Mouse (Mus musculus): ENCODE data around the gene Ak5. TPM values are rescaled to one million over a fixed set of nuclear protein-coding genes. Genes with fewer than 3 reads are reported as not detected.

Ak5 gene
- polyA plus RNA-seq, 1 experiment: not detected

- H3K4me3 ChIP-seq (replicated peaks; ENCODE audit: control insufficient read depth, low read depth, low read length): no peak overlapping the region
- WGBS: 54% methylated on average over 8 of the region's 8 CpGs
- no peak overlapping the region for H3K27ac ChIP-seq (ENCODE audit: control insufficient read depth, insufficient read depth, low read depth, low read length, poor library complexity)
- TF ChIP-seq POLR2A (IDR thresholded peaks at IDR 0.05; ENCODE audit: borderline replicate concordance, control insufficient read depth, low read depth, low read length): no peak
- TF ChIP-seq CTCF (IDR thresholded peaks at IDR 0.05; ENCODE audit: control insufficient read depth, insufficient read depth, low read length): no peak
- no peaks in the 10 kb centered on the region for H3K4me1 ChIP-seq (ENCODE audit: control insufficient read depth, insufficient read depth, low read length)
These were observed 31.1 kb upstream of the Ak5 start for GRCm38 (mm10) chr3:152699261-152699660.

- Histone ChIP-seq H3K27ac (ENCODE audit: control insufficient read depth, insufficient read depth, low read depth, low read length, poor library complexity) (no peak overlapping the region), H3K4me3 (replicated peaks; ENCODE audit: control insufficient read depth, low read depth, low read length) (no peak overlapping the region), H3K4me1 (ENCODE audit: control insufficient read depth, insufficient read depth, low read length) (no peaks in the 10 kb centered on the region)
- 76% methylated on average over 5 of the region's 5 CpGs for WGBS
- TF ChIP-seq CTCF (IDR thresholded peaks at IDR 0.05; ENCODE audit: control insufficient read depth, insufficient read depth, low read length): no peak
- no peak for TF ChIP-seq POLR2A (IDR thresholded peaks at IDR 0.05; ENCODE audit: borderline replicate concordance, control insufficient read depth, low read depth, low read length)
These were observed 29.9 kb upstream of the Ak5 start for GRCm38 (mm10) chr3:152698017-152698416.

GRCm38 (mm10) chr3:152694950-152695349 is 26.8 kb upstream of the Ak5 start:
- TF ChIP-seq POLR2A (IDR thresholded peaks at IDR 0.05; ENCODE audit: borderline replicate concordance, control insufficient read depth, low read depth, low read length): no peak
- TF ChIP-seq CTCF (IDR thresholded peaks at IDR 0.05; ENCODE audit: control insufficient read depth, insufficient read depth, low read length): no peak
- WGBS: 84% methylated on average over 3 of the region's 3 CpGs
- Histone ChIP-seq H3K27ac (ENCODE audit: control insufficient read depth, insufficient read depth, low read depth, low read length, poor library complexity) (no peak overlapping the region), H3K4me1 (ENCODE audit: control insufficient read depth, insufficient read depth, low read length) (no peaks in the 10 kb centered on the region), H3K4me3 (replicated peaks; ENCODE audit: control insufficient read depth, low read depth, low read length) (no peak overlapping the region)

DNA sequence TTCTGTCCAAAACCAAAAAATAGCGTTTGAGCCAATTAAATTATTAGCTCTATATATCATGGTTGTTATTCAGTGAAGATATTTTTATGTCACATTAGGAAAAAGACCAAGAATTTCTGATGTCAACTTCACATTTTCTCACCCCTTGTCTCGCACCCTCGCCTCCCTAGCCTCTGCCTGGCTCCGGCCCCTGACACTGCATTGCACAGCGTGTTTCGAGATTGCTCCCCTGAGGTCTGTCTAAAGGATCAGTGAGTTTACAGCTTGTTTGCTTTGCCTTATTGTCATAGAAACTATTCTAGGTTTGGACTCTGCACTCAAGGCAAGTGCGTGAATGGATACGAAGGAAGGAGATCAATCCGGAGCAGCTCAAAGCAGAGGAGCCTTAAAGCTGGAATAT is 20.9 kb upstream of the Ak5 start:
- WGBS: 88% methylated on average over 9 of the region's 9 CpGs
- TF ChIP-seq POLR2A (IDR thresholded peaks at IDR 0.05; ENCODE audit: borderline replicate concordance, control insufficient read depth, low read depth, low read length) (no peak), CTCF (IDR thresholded peaks at IDR 0.05; ENCODE audit: control insufficient read depth, insufficient read depth, low read length) (no peak)

GRCm38 (mm10) chr3:152688532-152688931 is 20.4 kb upstream of the Ak5 start:
- WGBS: 82% methylated on average over 5 of the region's 5 CpGs
- no peak overlapping the region for H3K4me3 ChIP-seq (replicated peaks; ENCODE audit: control insufficient read depth, low read depth, low read length)
- TF ChIP-seq POLR2A (IDR thresholded peaks at IDR 0.05; ENCODE audit: borderline replicate concordance, control insufficient read depth, low read depth, low read length) (no peak), CTCF (IDR thresholded peaks at IDR 0.05; ENCODE audit: control insufficient read depth, insufficient read depth, low read length) (no peak)
- no peaks in the 10 kb centered on the region for H3K4me1 ChIP-seq (ENCODE audit: control insufficient read depth, insufficient read depth, low read length)
- H3K27ac ChIP-seq (ENCODE audit: control insufficient read depth, insufficient read depth, low read depth, low read length, poor library complexity): no peak overlapping the region

More for the DNA sequence above, 20.9 kb upstream of the Ak5 start:
- Histone ChIP-seq H3K4me1 (ENCODE audit: control insufficient read depth, insufficient read depth, low read length) (no peaks in the 10 kb centered on the region), H3K4me3 (replicated peaks; ENCODE audit: control insufficient read depth, low read depth, low read length) (no peak overlapping the region), H3K27ac (ENCODE audit: control insufficient read depth, insufficient read depth, low read depth, low read length, poor library complexity) (no peak overlapping the region)

- Histone ChIP-seq H3K27ac (ENCODE audit: control insufficient read depth, insufficient read depth, low read depth, low read length, poor library complexity) (no peak overlapping the region), H3K4me1 (ENCODE audit: control insufficient read depth, insufficient read depth, low read length) (no peaks in the 10 kb centered on the region), H3K4me3 (replicated peaks; ENCODE audit: control insufficient read depth, low read depth, low read length) (no peak overlapping the region)
- no peak for TF ChIP-seq POLR2A (IDR thresholded peaks at IDR 0.05; ENCODE audit: borderline replicate concordance, control insufficient read depth, low read depth, low read length)
- no peak for TF ChIP-seq CTCF (IDR thresholded peaks at IDR 0.05; ENCODE audit: control insufficient read depth, insufficient read depth, low read length)
- 61% methylated on average over 6 of the region's 6 CpGs for WGBS
These were observed 6.5 kb upstream of the Ak5 start for GRCm38 (mm10) chr3:152674663-152675062.

GRCm38 (mm10) chr3:152669783-152670182 is 1.6 kb upstream of the Ak5 start:
- H3K4me1 ChIP-seq (ENCODE audit: control insufficient read depth, insufficient read depth, low read length): no peaks in the 10 kb centered on the region
- WGBS: 74% methylated on average over 3 of the region's 3 CpGs
- no peak overlapping the region for H3K4me3 ChIP-seq (replicated peaks; ENCODE audit: control insufficient read depth, low read depth, low read length)
- no peak overlapping the region for H3K27ac ChIP-seq (ENCODE audit: control insufficient read depth, insufficient read depth, low read depth, low read length, poor library complexity)
- no peak for TF ChIP-seq POLR2A (IDR thresholded peaks at IDR 0.05; ENCODE audit: borderline replicate concordance, control insufficient read depth, low read depth, low read length)
- TF ChIP-seq CTCF (IDR thresholded peaks at IDR 0.05; ENCODE audit: control insufficient read depth, insufficient read depth, low read length): no peak

DNA sequence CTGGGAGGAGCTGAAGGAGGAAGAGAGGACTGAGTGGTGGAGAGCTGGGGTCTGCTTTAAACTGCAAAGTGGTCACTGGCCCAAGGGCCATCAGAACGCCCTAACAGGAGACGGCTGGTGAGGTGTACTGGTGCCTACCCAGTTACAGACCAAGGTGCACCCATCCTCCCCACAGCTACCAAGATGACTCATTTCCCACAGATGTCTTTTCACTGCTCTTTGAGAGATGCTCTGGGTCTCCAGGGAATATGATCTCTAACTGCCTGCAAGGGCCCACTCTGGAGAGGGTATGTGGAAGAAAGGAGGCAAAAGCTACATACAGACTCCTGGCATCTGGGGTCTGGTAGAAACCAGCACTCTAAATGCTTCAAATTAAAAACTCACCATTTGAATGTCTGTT is 633 bp upstream of the Ak5 start:
- TF ChIP-seq CTCF (IDR thresholded peaks at IDR 0.05; ENCODE audit: control insufficient read depth, insufficient read depth, low read length): no peak
- TF ChIP-seq POLR2A (IDR thresholded peaks at IDR 0.05; ENCODE audit: borderline replicate concordance, control insufficient read depth, low read depth, low read length): no peak
- H3K27ac ChIP-seq (ENCODE audit: control insufficient read depth, insufficient read depth, low read depth, low read length, poor library complexity): no peak overlapping the region
- no peak overlapping the region for H3K4me3 ChIP-seq (replicated peaks; ENCODE audit: control insufficient read depth, low read depth, low read length)
- H3K4me1 ChIP-seq (ENCODE audit: control insufficient read depth, insufficient read depth, low read length): no peaks in the 10 kb centered on the region
- WGBS: 77% methylated on average over 2 of the region's 2 CpGs
